9 mouse cellular contexts compared by ENCODE assay signal in the genomic region with DNA sequence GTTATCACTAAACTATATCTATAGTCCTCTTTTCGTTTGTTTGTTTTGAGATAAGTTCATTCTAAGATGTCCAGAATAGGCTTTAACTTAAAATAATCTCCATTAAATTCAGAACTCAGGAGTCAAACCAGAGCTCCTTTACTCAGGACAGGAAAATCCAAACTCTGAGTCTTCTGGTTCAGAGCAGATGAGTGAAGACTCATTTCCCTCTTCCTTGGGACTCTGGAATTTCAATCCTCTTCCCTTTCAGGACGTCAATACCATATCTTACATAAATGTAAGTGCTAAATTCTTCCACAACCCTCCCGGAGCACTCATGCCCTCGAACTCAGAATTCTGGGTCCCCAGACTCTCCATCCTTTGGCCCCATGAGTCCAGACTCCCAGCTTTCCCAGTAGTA. TPM values are rescaled to one million over a fixed set of nuclear protein-coding genes. Genes with fewer than 3 reads are reported as not detected.
DNase-seq lines count a peak whose midpoint lies in the region; ATAC-seq and TF ChIP-seq lines count a peak whose summit lies in the region.
"Had no signal": no experiment of that assay in that cellular context is flagged by ENCODE, and none has a peak within 500 bp of the region (broad histone marks: within the 10 kb centered on the region; RNA-seq: fewer than 3 reads in every experiment).

No protein-coding gene starts in this region.

- H3K4me2 ChIP-seq in heart, embryonic 16.5 days (ENCODE audit: low read depth, low read length) = peak overlapping the region; percentile 75
- H3K4me2 ChIP-seq in hindbrain, embryonic 12.5 days (replicated peaks) = peak overlapping the region; percentile 86
- peak overlapping the region; percentile 82 for H3K4me2 ChIP-seq in midbrain, embryonic 12.5 days (replicated peaks)

- H3K4me1 ChIP-seq in heart, embryonic 16.5 days (ENCODE audit: control insufficient read depth, insufficient read depth, low read length) = peaks cover 19% of the 10 kb centered on the region
- H3K4me1 ChIP-seq in MEL (ENCODE audit: control insufficient read depth in 1 of 2, insufficient read depth in 2 of 2, low read length in 2 of 2) = peaks cover 4 to 25% of the 10 kb centered on the region in 2 experiments
- H3K4me1 ChIP-seq in hindbrain, embryonic 12.5 days = peaks cover 34% of the 10 kb centered on the region
- H3K4me1 ChIP-seq in midbrain, embryonic 12.5 days = peaks cover 26% of the 10 kb centered on the region

- WGBS in heart, embryonic 16.5 days = under 1% methylated on average over 4 of the region's 4 CpGs
- WGBS in hindbrain, embryonic 12.5 days = 3% methylated on average over 4 of the region's 4 CpGs
- WGBS in midbrain, embryonic 12.5 days = 3% methylated on average over 4 of the region's 4 CpGs

- H3K79me2 ChIP-seq in MEL (ENCODE audit: control insufficient read depth, insufficient read depth, low read length, poor library complexity) = peaks cover 16% of the 10 kb centered on the region

- peaks cover 15% of the 10 kb centered on the region for H3K36me3 ChIP-seq in heart, embryonic 16.5 days (ENCODE audit: control insufficient read depth, insufficient read depth)
- peaks cover 1 to 17% of the 10 kb centered on the region in 2 experiments; a peak in 3 of 4 replicates for H3K36me3 ChIP-seq in MEL (ENCODE audit: control insufficient read depth in 1 of 2, insufficient read depth in 2 of 2, low read length in 2 of 2)
- H3K36me3 ChIP-seq in hindbrain, embryonic 12.5 days = peaks cover 17% of the 10 kb centered on the region
- peaks cover 24% of the 10 kb centered on the region for H3K36me3 ChIP-seq in midbrain, embryonic 12.5 days

- H3K27ac ChIP-seq in heart, embryonic 16.5 days (ENCODE audit: low read length) = peak overlapping the region; percentile 99
- H3K27ac ChIP-seq in MEL (ENCODE audit: control insufficient read depth, low read depth, low read length) = peak overlapping the region; percentile 93
- H3K27ac ChIP-seq in hindbrain, embryonic 12.5 days = peak overlapping the region; percentile 85
- peak overlapping the region; percentile 88 for H3K27ac ChIP-seq in midbrain, embryonic 12.5 days (replicated peaks)

- H3K4me3 ChIP-seq in heart, embryonic 16.5 days (ENCODE audit: low read length) = peak overlapping the region; percentile 72
- peak overlapping the region; percentile 50 to 85 for H3K4me3 ChIP-seq in MEL (ENCODE audit: control insufficient read depth in 1 of 2, insufficient read depth in 1 of 2, low read depth in 2 of 2, low read length in 2 of 2)
- H3K4me3 ChIP-seq in hindbrain, embryonic 12.5 days = peak overlapping the region; percentile 93
- H3K4me3 ChIP-seq in midbrain, embryonic 12.5 days = peak overlapping the region; percentile 93

- no peak for TF ChIP-seq RAD21 in MEL (IDR thresholded peaks at IDR 0.05; ENCODE audit: low read depth, low read length)

- H3K9ac ChIP-seq in heart, embryonic 16.5 days (ENCODE audit: low read length) = peak overlapping the region; percentile 75
- H3K9ac ChIP-seq in MEL (ENCODE audit: control insufficient read depth, low read depth, low read length, poor library complexity, severe bottlenecking) = peak overlapping the region; percentile 70
- H3K9ac ChIP-seq in hindbrain, embryonic 12.5 days = peak overlapping the region; percentile 51
- peak overlapping the region; percentile 49 for H3K9ac ChIP-seq in midbrain, embryonic 12.5 days (replicated peaks)

- no peaks in the 10 kb centered on the region for H3K9me3 ChIP-seq in heart, embryonic 16.5 days (replicated peaks; ENCODE audit: control insufficient read depth, low read length)
- H3K9me3 ChIP-seq in MEL (replicated peaks; ENCODE audit: insufficient read depth, low read length) = no peaks in the 10 kb centered on the region
- no peaks in the 10 kb centered on the region for H3K9me3 ChIP-seq in hindbrain, embryonic 12.5 days (replicated peaks)
- no peaks in the 10 kb centered on the region for H3K9me3 ChIP-seq in midbrain, embryonic 12.5 days

- no peaks in the 10 kb centered on the region for H3K27me3 ChIP-seq in heart, embryonic 16.5 days (ENCODE audit: control insufficient read depth, insufficient read depth, low read length)
- no peaks in the 10 kb centered on the region for H3K27me3 ChIP-seq in MEL (ENCODE audit: control insufficient read depth in 1 of 2, insufficient read depth in 2 of 2, low read length in 2 of 2)
- 0 out of 2 replicates have a peak, but pooled peaks cover 3% of the 10 kb centered on the region for H3K27me3 ChIP-seq in hindbrain, embryonic 12.5 days
- peaks cover 23% of the 10 kb centered on the region for H3K27me3 ChIP-seq in midbrain, embryonic 12.5 days
- H3K27me3 ChIP-seq: Patski had no signal

- DNase-seq in heart, adult 9 months (ENCODE audit: low spot score in 2 of 2) = no peak
- peak; percentile 57 for DNase-seq in MEL (ENCODE audit: low read depth, low spot score)
- DNase-seq in gastrocnemius, postnatal 10 days = no peak
- DNase-seq in embryo, embryonic 11 days = no peak
- no peak for DNase-seq in spleen, postnatal 36 days (ENCODE audit: low spot score in 2 of 2)

- no peak for TF ChIP-seq POLR2A in MEL (IDR thresholded peaks at IDR 0.05; ENCODE audit: control insufficient read depth in 1 of 2, insufficient read depth in 1 of 2, low read depth in 1 of 2, low read length in 2 of 2, poor library complexity in 1 of 2)

- no peak for ATAC-seq in heart, embryonic 16.5 days (replicated peaks; ENCODE audit: extremely low read depth, insufficient read depth, low FRiP score)
- no peak; the same call in 1 of the 2 replicates for ATAC-seq in hindbrain, embryonic 12.5 days (ENCODE audit: low FRiP score)
- ATAC-seq in midbrain, embryonic 12.5 days (ENCODE audit: low FRiP score, low read depth) = no peak

- TF ChIP-seq CTCF in MEL (IDR thresholded peaks at IDR 0.05 in 2 of 3, conservative IDR thresholded peaks at IDR 0.05 in 1 of 3; ENCODE audit: control insufficient read depth in 1 of 3, insufficient read depth in 1 of 3, low read depth in 2 of 3, low read length in 3 of 3, poor library complexity in 1 of 3, severe bottlenecking in 1 of 3) = no peak

- no peak for TF ChIP-seq EP300 in MEL (IDR thresholded peaks at IDR 0.05; ENCODE audit: low read depth in 1 of 2, low read length in 2 of 2)

TF ChIP-seq in MEL, 35 proteins besides CTCF, POLR2A, EP300 and RAD21 (continues in another document):
- TF ChIP-seq ZKSCAN1 (IDR thresholded peaks at IDR 0.05; ENCODE audit: low read depth, low read length) = no peak
- no peak for TF ChIP-seq MYC (IDR thresholded peaks at IDR 0.05; ENCODE audit: low read depth, low read length)
- TF ChIP-seq CHD1 (IDR thresholded peaks at IDR 0.05; ENCODE audit: low read depth, low read length) = 0 out of 2 replicates have a peak, but pooled peaks have one; percentile 53
- no peak for TF ChIP-seq MAFK (IDR thresholded peaks at IDR 0.05; ENCODE audit: borderline replicate concordance, low read depth, low read length)
- no peak for TF ChIP-seq HCFC1 (IDR thresholded peaks at IDR 0.05; ENCODE audit: low read depth, low read length)
- no peak for TF ChIP-seq MXI1 (IDR thresholded peaks at IDR 0.05; ENCODE audit: low read depth, low read length)

RNA-seq across cellular contexts. Expression of a gene that starts 0.6 kb away (rescaled TPM):
- polyA plus RNA-seq in heart, embryonic 16.5 days (2015; fragmentation: Nextera tagmentation; extraction: Ambion mirVana) = 22.7 and 26.4 TPM in 2 replicates
- total RNA-seq in MEL (2012; rRNA removed) = 17.7 and 18.3 TPM in 2 replicates
- 10 to 100 TPM; 34.4 to 81.5 TPM for polyA plus RNA-seq in MEL (2012; ENCODE audit: insufficient read depth in 1 of 2, insufficient read length in 2 of 2, low read depth in 1 of 2, low replicate concordance in 2 of 2, missing spikeins in 1 of 2)
- polyA plus RNA-seq in hindbrain, embryonic 12.5 days (2016; fragmentation: Nextera tagmentation; extraction: Ambion mirVana) = 50.6 and 52.4 TPM in 2 replicates
- 48.1 and 52.4 TPM in 2 replicates for polyA plus RNA-seq in midbrain, embryonic 12.5 days (2016; fragmentation: Nextera tagmentation; extraction: Ambion mirVana)
- 10 to 100 TPM; 47.7 to 55.8 TPM for total RNA-seq in gastrocnemius, postnatal 10 days (2021)

RNA-seq across cellular contexts. Expression of a gene that starts 1.0 kb away (rescaled TPM):
- polyA plus RNA-seq in heart, embryonic 16.5 days (2015; fragmentation: Nextera tagmentation; extraction: Ambion mirVana) = 74.8 and 85.0 TPM in 2 replicates
- total RNA-seq in MEL (2012; rRNA removed) = 4.2 and 5.0 TPM in 2 replicates
- 10 to 100 TPM in 1 of 2 experiments, not detected in 1; 24.1 TPM for polyA plus RNA-seq in MEL (2012; ENCODE audit: insufficient read depth in 1 of 2, insufficient read length in 2 of 2, low read depth in 1 of 2, low replicate concordance in 2 of 2, missing spikeins in 1 of 2)
- polyA plus RNA-seq in hindbrain, embryonic 12.5 days (2016; fragmentation: Nextera tagmentation; extraction: Ambion mirVana) = 22.6 and 23.2 TPM in 2 replicates
- 15.6 and 17.3 TPM in 2 replicates for polyA plus RNA-seq in midbrain, embryonic 12.5 days (2016; fragmentation: Nextera tagmentation; extraction: Ambion mirVana)
- 10 to 100 TPM; 75.5 to 80.6 TPM for total RNA-seq in gastrocnemius, postnatal 10 days (2021)

RNA-seq across cellular contexts. Expression of a gene that starts 18.2 kb away (rescaled TPM):
- 32.2 and 33.3 TPM in 2 replicates for polyA plus RNA-seq in heart, embryonic 16.5 days (2015; fragmentation: Nextera tagmentation; extraction: Ambion mirVana)
- 13.4 and 16.6 TPM in 2 replicates for total RNA-seq in MEL (2012; rRNA removed)
- 10 to 100 TPM in 1 of 2 experiments, not detected in 1; 24.6 TPM for polyA plus RNA-seq in MEL (2012; ENCODE audit: insufficient read depth in 1 of 2, insufficient read length in 2 of 2, low read depth in 1 of 2, low replicate concordance in 2 of 2, missing spikeins in 1 of 2)
- polyA plus RNA-seq in hindbrain, embryonic 12.5 days (2016; fragmentation: Nextera tagmentation; extraction: Ambion mirVana) = 46.7 and 46.8 TPM in 2 replicates
- 50.5 and 54.7 TPM in 2 replicates for polyA plus RNA-seq in midbrain, embryonic 12.5 days (2016; fragmentation: Nextera tagmentation; extraction: Ambion mirVana)
- 10 to 100 TPM; 10.8 to 14.0 TPM for total RNA-seq in gastrocnemius, postnatal 10 days (2021)

RNA-seq across cellular contexts. Expression of a gene that starts 19.3 kb away (rescaled TPM):
- 71.4 and 73.6 TPM in 2 replicates for polyA plus RNA-seq in heart, embryonic 16.5 days (2015; fragmentation: Nextera tagmentation; extraction: Ambion mirVana)
- 78.6 and 83.4 TPM in 2 replicates for total RNA-seq in MEL (2012; rRNA removed)
- polyA plus RNA-seq in MEL (2012; ENCODE audit: insufficient read depth in 1 of 2, insufficient read length in 2 of 2, low read depth in 1 of 2, low replicate concordance in 2 of 2, missing spikeins in 1 of 2) = 10 to 100 TPM in 1 of 2 experiments, not detected in 1; 82.1 TPM
- 62.7 and 74.3 TPM in 2 replicates for polyA plus RNA-seq in hindbrain, embryonic 12.5 days (2016; fragmentation: Nextera tagmentation; extraction: Ambion mirVana)
- polyA plus RNA-seq in midbrain, embryonic 12.5 days (2016; fragmentation: Nextera tagmentation; extraction: Ambion mirVana) = 66.7 and 70.6 TPM in 2 replicates
- 10 to 100 TPM; 26.5 to 35.8 TPM for total RNA-seq in gastrocnemius, postnatal 10 days (2021)

RNA-seq across cellular contexts. Expression of a gene that starts 30.4 kb away (rescaled TPM):
- 355 and 387 TPM in 2 replicates for polyA plus RNA-seq in heart, embryonic 16.5 days (2015; fragmentation: Nextera tagmentation; extraction: Ambion mirVana)
- 317 and 339 TPM in 2 replicates for total RNA-seq in MEL (2012; rRNA removed)
- 100 to 1,000 TPM; 254 to 715 TPM for polyA plus RNA-seq in MEL (2012; ENCODE audit: insufficient read depth in 1 of 2, insufficient read length in 2 of 2, low read depth in 1 of 2, low replicate concordance in 2 of 2, missing spikeins in 1 of 2)
- 551 and 566 TPM in 2 replicates for polyA plus RNA-seq in hindbrain, embryonic 12.5 days (2016; fragmentation: Nextera tagmentation; extraction: Ambion mirVana)
- polyA plus RNA-seq in midbrain, embryonic 12.5 days (2016; fragmentation: Nextera tagmentation; extraction: Ambion mirVana) = 643 and 658 TPM in 2 replicates
- 100 to 1,000 TPM; 267 to 271 TPM for total RNA-seq in gastrocnemius, postnatal 10 days (2021)
